Mouse (Mus musculus) MEL (cell line): ENCODE results near the gene Echs1. TPM values are rescaled to one million over a fixed set of nuclear protein-coding genes. Genes with fewer than 3 reads are reported as not detected.
A peak's percentile ranks its signal among the peaks of the same experiment; 100 is the strongest.

ENCODE experiments used
- DNase-seq: peaks from one replicate; pipeline ENCODE4 v3.0.0; 2011; ENCODE audit warnings: low read depth, low spot score
- H3K27ac ChIP-seq: 2 replicates; pipeline ENCODE4 v1.5.1; 2012; ENCODE audit warnings: low read depth, mild to moderate bottlenecking, control low read depth, low read length, moderate library complexity; ENCODE audit not compliant: control insufficient read depth
- H3K27me3 ChIP-seq, 2 experiments: fragments of 150-350 bp in 1 of 2; sonication (generic) in 1 of 2; 2 replicates each; pipeline ENCODE4 v1.6.1; 2012; ENCODE audit warnings: low read length in 2 of 2, mild to moderate bottlenecking in 2 of 2, improper control_type of control experiment in 1 of 2, moderate library complexity in 1 of 2; ENCODE audit not compliant: insufficient read depth in 2 of 2, control insufficient read depth in 1 of 2
- H3K36me3 ChIP-seq, 2 experiments: 2 replicates each; pipeline ENCODE4 v1.6.1; 2012 to 2014; ENCODE audit warnings: low read length in 2 of 2, improper control_type of control experiment in 1 of 2, inconsistent platforms in 1 of 2, mild to moderate bottlenecking in 1 of 2; ENCODE audit not compliant: insufficient read depth in 2 of 2, control insufficient read depth in 1 of 2
- H3K4me1 ChIP-seq, 2 experiments: fragments of 150-350 bp in 1 of 2; sonication (generic) in 1 of 2; 2 replicates each; pipeline ENCODE4 v1.6.1; 2012; ENCODE audit warnings: low read length in 2 of 2, improper control_type of control experiment in 1 of 2, mild to moderate bottlenecking in 1 of 2; ENCODE audit not compliant: insufficient read depth in 2 of 2, control insufficient read depth in 1 of 2
- H3K4me3 ChIP-seq, 2 experiments: fragments of 150-350 bp in 1 of 2; sonication (generic) in 1 of 2; 2 replicates each; pipeline ENCODE4 v1.5.1; 2012; ENCODE audit warnings: low read depth in 2 of 2, low read length in 2 of 2, mild to moderate bottlenecking in 2 of 2, moderate library complexity in 2 of 2, control low read depth in 1 of 2, improper control_type of control experiment in 1 of 2; ENCODE audit not compliant: control insufficient read depth in 1 of 2, insufficient read depth in 1 of 2
- H3K79me2 ChIP-seq: 2 replicates; pipeline ENCODE4 v1.6.1; 2012; ENCODE audit warnings: mild to moderate bottlenecking, low read length, moderate library complexity; ENCODE audit not compliant: control insufficient read depth, poor library complexity, insufficient read depth
- H3K9ac ChIP-seq: 2 replicates; pipeline ENCODE4 v1.6.1; 2012; ENCODE audit warnings: low read depth, mild to moderate bottlenecking, control low read depth, low read length, moderate library complexity; ENCODE audit not compliant: control insufficient read depth, poor library complexity, severe bottlenecking
- H3K9me3 ChIP-seq: fragments of 150-350 bp; sonication (generic); replicated peaks from 2 replicates; pipeline ENCODE4 v1.6.1; 2012; ENCODE audit warnings: mild to moderate bottlenecking, low read length, improper control_type of control experiment, moderate library complexity; ENCODE audit not compliant: insufficient read depth
- CHD2 ChIP-seq: IDR thresholded peaks from 2 replicates; pipeline ENCODE4 v1.6.1; 2011; ENCODE audit warnings: low read length, improper control_type of control experiment
- GABPA ChIP-seq: IDR thresholded peaks from 2 replicates; pipeline ENCODE4 v1.6.1; 2012; ENCODE audit warnings: low read depth, mild to moderate bottlenecking, inconsistent platforms, low read length, improper control_type of control experiment, moderate library complexity
- GATA1 ChIP-seq: IDR thresholded peaks from 2 replicates; pipeline ENCODE4 v1.6.1; 2011; ENCODE audit warnings: low read depth, low read length, improper control_type of control experiment
- MAFK ChIP-seq: IDR thresholded peaks from 2 replicates; pipeline ENCODE4 v1.6.1; 2011; ENCODE audit warnings: low read depth, mild to moderate bottlenecking, low read length, improper control_type of control experiment, borderline replicate concordance
- MAX ChIP-seq: IDR thresholded peaks from 2 replicates; pipeline ENCODE4 v1.6.1; 2011; ENCODE audit warnings: low read length, improper control_type of control experiment
- MEF2A ChIP-seq: IDR thresholded peaks from 2 replicates; pipeline ENCODE4 v1.6.1; 2014; ENCODE audit warnings: low read depth, mild to moderate bottlenecking, inconsistent platforms, low read length, improper control_type of control experiment; ENCODE audit not compliant: poor library complexity, insufficient replicate concordance, severe bottlenecking; ENCODE audit errors: extremely low read depth
- MXI1 ChIP-seq: IDR thresholded peaks from 2 replicates; pipeline ENCODE4 v1.6.1; 2011; ENCODE audit warnings: mild to moderate bottlenecking, low read depth, low read length, improper control_type of control experiment
- MYC ChIP-seq: IDR thresholded peaks from 2 replicates; pipeline ENCODE4 v1.6.1; 2011; ENCODE audit warnings: low read depth, mild to moderate bottlenecking, low read length, improper control_type of control experiment, moderate library complexity
- NRF1 ChIP-seq: IDR thresholded peaks from 2 replicates; pipeline ENCODE4 v1.6.1; 2014; ENCODE audit warnings: low read depth, mild to moderate bottlenecking, inconsistent platforms, low read length, improper control_type of control experiment, moderate library complexity; ENCODE audit not compliant: poor library complexity, insufficient read depth, severe bottlenecking
- SMC3 ChIP-seq: IDR thresholded peaks from 2 replicates; pipeline ENCODE4 v1.6.1; 2011; ENCODE audit warnings: low read depth, low read length, improper control_type of control experiment
- TCF12 ChIP-seq: IDR thresholded peaks from 2 replicates; pipeline ENCODE4 v1.6.1; 2014; ENCODE audit warnings: low read depth, mild to moderate bottlenecking, inconsistent platforms, low read length, improper control_type of control experiment, moderate library complexity
- UBTF ChIP-seq: IDR thresholded peaks from 2 replicates; pipeline ENCODE4 v1.6.1; 2012; ENCODE audit warnings: low read depth, mild to moderate bottlenecking, inconsistent platforms, low read length, improper control_type of control experiment, moderate library complexity, borderline replicate concordance; ENCODE audit not compliant: insufficient read depth
- USF2 ChIP-seq, 2 experiments: IDR thresholded peaks; 2 replicates each; pipeline ENCODE4 v1.6.1; 2011 to 2012; ENCODE audit warnings: improper control_type of control experiment in 2 of 2, low read length in 2 of 2, borderline replicate concordance in 1 of 2, inconsistent platforms in 1 of 2, low read depth in 1 of 2, mild to moderate bottlenecking in 1 of 2; ENCODE audit not compliant: insufficient read depth in 1 of 2
- polyA plus RNA-seq, 2 experiments: library from polyadenylated mRNA; stranded (reverse) in 1 of 2; unstranded in 1 of 2; fragments of >175 nt in 1 of 2; fragments of >200 nt in 1 of 2; gene quantifications; 2 replicates each; pipeline versions ENCODE4 v1.2.1 to v1.2.4; 2012; ENCODE audit warnings: low replicate concordance in 2 of 2, low read depth in 1 of 2; ENCODE audit not compliant: insufficient read length in 2 of 2, insufficient read depth in 1 of 2, missing spikeins in 1 of 2
- total RNA-seq: library from RNA; depleted of rRNA; stranded (reverse); fragments of 300-350 nt; gene quantifications from 2 replicates; pipeline ENCODE4 v1.2.3, GENCODE M21; 2012

Echs1 gene
- total and polyA plus RNA-seq, 3 experiments: 22.8 to 47.7 TPM; not detected in 1

DNA sequence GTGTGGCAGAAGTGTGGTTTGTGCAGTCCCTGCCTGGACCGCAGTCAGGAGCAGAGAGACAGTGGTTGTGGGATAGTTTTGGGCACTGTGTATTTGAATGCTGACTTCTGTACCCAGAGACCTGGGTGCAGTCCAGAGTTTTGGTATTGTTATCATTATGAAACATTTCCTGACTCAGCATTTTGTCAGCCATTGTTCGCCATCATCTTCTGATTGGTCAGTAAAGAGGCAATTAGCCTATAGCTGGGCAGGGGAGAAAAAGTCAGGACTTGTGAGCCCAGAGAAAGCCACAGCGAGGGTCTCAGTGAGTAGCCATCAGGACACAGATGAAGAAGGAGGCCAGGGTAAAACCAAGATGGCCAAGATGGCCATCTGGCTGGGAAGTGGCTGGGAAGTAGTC lies 44.1 kb upstream of the Echs1 start:
- H3K27me3 ChIP-seq: no peaks in the 10 kb centered on the region
- TF ChIP-seq UBTF (no peak), MAFK (peak; percentile 83)
- TF ChIP-seq, all 39 proteins: peak for 1
- no peaks in the 10 kb centered on the region for H3K36me3 ChIP-seq

DNA sequence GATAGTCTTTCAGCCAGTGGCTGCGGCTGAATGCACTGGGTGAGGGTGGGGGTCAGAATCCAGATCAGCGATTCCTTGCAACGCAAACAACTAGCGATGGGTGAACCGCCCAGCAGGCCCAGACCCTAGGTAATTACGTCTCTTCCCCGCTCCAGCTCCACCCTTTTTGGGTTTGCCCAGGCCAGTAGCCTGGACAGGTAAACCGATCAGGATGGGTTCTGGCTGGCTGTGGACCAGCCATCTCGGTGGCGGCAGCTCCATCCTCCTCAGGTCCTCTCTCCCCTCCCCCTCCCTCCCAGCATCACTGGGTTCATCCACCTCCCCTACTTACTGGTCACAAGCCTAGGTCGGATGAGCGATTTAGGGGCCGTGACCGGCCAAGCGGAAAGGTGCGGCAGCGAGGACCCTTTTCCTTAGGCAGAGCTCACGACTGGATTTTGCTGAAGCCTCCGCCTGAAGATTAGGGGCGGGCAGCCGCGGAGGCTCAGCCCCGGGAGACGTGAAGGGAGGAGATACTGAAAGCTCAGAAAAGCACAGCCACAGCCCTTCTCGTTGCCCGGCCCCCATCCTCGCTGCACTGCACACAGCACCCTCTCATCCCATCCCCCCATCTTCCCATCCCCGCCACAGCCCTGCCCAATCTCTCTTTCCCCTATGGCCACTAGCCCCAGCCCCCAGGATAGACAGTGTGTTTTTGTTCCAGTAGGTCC lies 38.1 kb upstream of the Echs1 start, which contains the start of gene Sprn:
Sprn (minus strand) TSS at position 660 of the 710 bp plus-strand sequence.
- no peaks in the 10 kb centered on the region for H3K27me3 ChIP-seq
- no peaks in the 10 kb centered on the region for H3K36me3 ChIP-seq
- H3K4me3 ChIP-seq: no peak within 1 kb of the TSS
- no peak within 1 kb of the TSS for H3K9ac ChIP-seq
- no peaks in the 10 kb centered on the region for H3K4me1 ChIP-seq
- no peak within 1 kb of the TSS for H3K27ac ChIP-seq
- DNase-seq: no peak
- H3K79me2 ChIP-seq: no peaks in the 10 kb centered on the region
- TF ChIP-seq MAFK (no peak), SMC3 (no peak), TCF12 (no peak), GABPA (no peak), MEF2A (no peak), USF2 (IDR thresholded peaks at IDR 0.05; ENCODE audit: borderline replicate concordance in 1 of 2, insufficient read depth in 1 of 2, low read depth in 1 of 2, low read length in 2 of 2) (no peak), CHD2 (no peak), MAX (no peak), MXI1 (no peak), GATA1 (no peak), NRF1 (no peak), MYC (no peak)
- H3K9me3 ChIP-seq: no peaks in the 10 kb centered on the region

More for the DNA sequence above, 44.1 kb upstream of the Echs1 start:
- Histone ChIP-seq H3K4me1 (no peaks in the 10 kb centered on the region; a peak in 1 of 4 replicates), H3K9me3 (no peaks in the 10 kb centered on the region), H3K27ac (no peak overlapping the region), H3K4me3 (no peak overlapping the region), H3K9ac (no peak overlapping the region), H3K79me2 (no peaks in the 10 kb centered on the region)
- no peak for DNase-seq
